Mouse (Mus musculus) left cerebral cortex, postnatal 36 days (tissue): Measurements from ENCODE around the gene Cdh20. TPM values are rescaled to one million over a fixed set of nuclear protein-coding genes. Genes with fewer than 3 reads are reported as not detected.
A peak's percentile ranks its signal among the peaks of the same experiment; 100 is the strongest.
"Not testable (repeated sequence)": the region's sequence is repeated elsewhere in the genome, so short reads cannot be mapped to it uniquely, and the experiment has no call there.

Experiments used
- DNase-seq, 2 experiments: peaks; one replicate each; pipeline ENCODE4 v3.0.0; 2021 to 2022; ENCODE audit warnings: low spot score in 2 of 2, mixed read lengths in 1 of 2
- intact Hi-C: fragments of 180-260 bp; cut with DNase I; formaldehyde crosslinking; loops from one replicate; pipeline ENCODE4 v1.15.1; 2025
- total RNA-seq, 2 experiments: library from RNA; stranded (reverse); gene quantifications; 2 replicates each; pipeline ENCODE4 v1.2.3; 2021

Gene Cdh20
- total RNA-seq, 2 experiments from 2014 or later = 17.8 to 22.5 TPM

DNA sequence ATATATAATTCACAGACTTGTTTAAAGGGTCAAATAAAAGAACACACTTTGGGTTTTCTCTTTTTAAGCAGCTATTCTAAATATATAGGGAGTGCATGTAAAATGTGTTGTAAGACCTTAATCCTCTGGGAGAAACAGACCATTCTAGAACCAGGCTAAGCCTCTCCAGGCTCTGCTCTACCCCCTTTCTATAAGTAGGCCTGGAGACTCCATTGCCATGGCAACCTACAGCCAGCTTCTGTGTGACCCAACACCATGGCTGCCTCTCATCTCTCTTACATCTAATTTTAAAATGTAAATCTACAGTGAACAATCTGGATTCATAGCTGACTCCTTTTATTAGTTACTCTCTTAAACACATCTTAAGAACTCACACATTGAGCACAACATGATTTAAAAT lies 133.5 kb downstream of the Cdh20 start:
- intact Hi-C loops = loop anchor here (10.0 kb wide), 1 partner anchor 137 kb away; the partner anchor contains the start of gene Cdh20
- DNase-seq = no peak

DNA sequence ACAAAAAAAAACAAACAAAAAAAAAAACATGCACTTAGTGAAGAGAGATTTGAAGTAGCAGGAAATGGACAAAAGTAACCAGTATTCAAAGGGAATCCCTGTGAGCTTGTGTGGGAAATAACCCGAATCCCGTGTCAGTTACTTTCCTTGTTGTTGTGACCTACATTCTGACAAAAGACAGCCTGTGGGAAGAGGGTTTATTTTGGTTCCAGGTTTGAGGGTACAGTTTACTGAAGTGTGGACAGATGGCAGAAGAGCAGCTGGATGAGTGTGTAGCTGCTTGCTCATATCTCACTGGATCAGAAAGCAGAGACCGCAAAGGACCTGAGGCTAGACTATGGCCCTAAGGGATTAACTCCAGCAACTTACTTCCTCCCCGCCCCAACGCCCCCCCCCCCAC lies 135.1 kb downstream of the Cdh20 start:
- intact Hi-C loops = loop anchor here (10.0 kb wide), 1 partner anchor 139 kb away; the partner anchor contains the start of gene Cdh20
- no peak for DNase-seq

DNA sequence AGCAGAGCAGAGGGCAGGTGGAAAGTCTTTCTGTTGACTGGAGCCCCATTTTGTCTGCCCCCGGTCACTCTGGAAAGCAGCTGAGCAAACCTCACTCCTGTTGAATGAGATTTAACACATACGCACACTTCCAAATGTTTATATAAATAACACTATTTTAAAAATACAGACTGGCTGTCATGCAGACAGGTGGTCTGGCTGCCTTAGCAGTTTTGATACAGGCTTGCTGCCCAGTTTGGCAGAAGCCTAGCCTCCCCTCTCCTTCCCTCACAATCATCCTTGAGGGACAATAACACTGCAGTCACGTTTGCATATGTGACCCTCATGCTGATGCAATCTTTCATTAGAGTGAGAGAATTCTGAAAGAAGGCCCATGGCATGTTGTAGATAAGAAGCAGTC lies 144.1 kb downstream of the Cdh20 start:
- no peak for DNase-seq
- intact Hi-C loops = no loop called here

GRCm38 (mm10) chr1:104916507-104916906 lies 148.2 kb downstream of the Cdh20 start:
- intact Hi-C loops = no loop called here
- no peak for DNase-seq

GRCm38 (mm10) chr1:104917307-104917836 lies 149.0 kb downstream of the Cdh20 start:
- intact Hi-C loops = no loop called here
- DNase-seq = no peak

- no peak for DNase-seq
- intact Hi-C loops = no loop called here
Measured at GRCm38 (mm10) chr1:104933051-104933450, 164.7 kb downstream of the Cdh20 start.

DNA sequence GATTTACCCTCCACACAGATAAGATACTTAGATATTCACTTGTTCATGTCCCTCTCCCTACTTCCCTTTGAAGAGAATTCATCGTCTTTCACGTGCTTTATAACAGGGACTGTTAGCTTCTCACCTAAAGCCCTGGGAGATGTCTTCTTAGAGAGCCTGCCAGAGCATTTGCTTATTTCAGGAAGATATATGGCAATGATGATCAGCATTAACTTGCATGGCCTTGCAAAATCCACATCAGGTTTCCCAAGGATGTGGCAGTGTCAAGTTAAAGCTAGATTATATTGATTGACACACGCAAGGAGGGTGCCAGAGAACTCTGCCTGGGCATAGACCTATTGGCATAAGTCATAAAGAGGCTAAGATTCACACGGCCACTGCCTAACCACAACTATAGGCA lies 168.6 kb downstream of the Cdh20 start:
- intact Hi-C loops = no loop called here
- no peak for DNase-seq

GRCm38 (mm10) chr1:104939156-104939555 lies 170.8 kb downstream of the Cdh20 start:
- DNase-seq = no peak
- intact Hi-C loops = no loop called here

GRCm38 (mm10) chr1:104944470-104945109 lies 176.3 kb downstream of the Cdh20 start:
- intact Hi-C loops = loop anchor here (5.0 to 10.0 kb wide), 3 partner anchors 177 to 957 kb away; partner anchors contain the start of gene Cdh20
- peak; percentile 26 to 44 for DNase-seq

DNA sequence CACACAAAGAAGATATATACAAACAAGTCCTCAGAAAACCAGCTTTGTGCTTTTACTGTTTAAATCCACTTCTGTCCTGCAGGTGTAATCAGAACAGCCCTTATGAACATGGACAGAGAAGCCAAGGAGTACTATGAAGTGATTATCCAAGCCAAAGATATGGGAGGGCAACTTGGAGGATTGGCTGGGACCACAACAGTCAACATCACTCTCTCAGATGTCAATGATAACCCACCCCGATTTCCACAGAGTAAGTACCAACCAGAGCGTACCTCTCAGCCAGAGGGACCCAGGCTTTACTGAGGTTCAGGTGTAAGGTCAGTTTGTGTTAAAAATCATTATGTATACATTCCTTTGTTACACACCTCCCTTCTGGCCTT lies 176.8 kb downstream of the Cdh20 start:
- DNase-seq = no peak

DNA sequence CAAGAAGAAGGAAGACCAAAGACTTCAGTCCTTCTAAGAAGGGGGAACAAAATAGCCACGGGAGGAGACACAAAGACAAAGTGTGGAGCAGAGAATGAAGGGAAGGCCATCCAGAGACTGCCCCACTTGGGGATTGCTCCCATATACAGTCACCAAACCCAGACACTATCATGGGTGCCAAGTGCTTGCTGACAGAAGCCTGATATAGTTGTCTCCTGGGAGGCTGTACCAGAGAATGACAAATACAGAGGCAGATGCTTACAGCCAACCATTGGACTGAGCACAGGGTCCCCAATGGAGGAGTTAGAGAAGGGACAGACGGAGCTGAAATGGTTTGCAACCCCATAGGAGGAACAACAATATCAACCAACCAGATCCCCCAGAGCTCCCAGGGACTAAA lies 181.3 kb downstream of the Cdh20 start:
- not testable (repeated sequence) for DNase-seq
- intact Hi-C loops = loop anchor here (10.0 kb wide), 1 partner anchor 325 kb away; no protein-coding TSS in a partner anchor

More for the DNA sequence above, 176.8 kb downstream of the Cdh20 start:
- intact Hi-C loops = loop anchor here (10.0 kb wide), 1 partner anchor 320 kb away; no protein-coding TSS in a partner anchor

- no peak for DNase-seq
- intact Hi-C loops = no loop called here
Measured at GRCm38 (mm10) chr1:104957046-104957445, 188.7 kb downstream of the Cdh20 start.

GRCm38 (mm10) chr1:104961670-104962069 lies 193.3 kb downstream of the Cdh20 start:
- no peak for DNase-seq
- intact Hi-C loops = no loop called here

DNA sequence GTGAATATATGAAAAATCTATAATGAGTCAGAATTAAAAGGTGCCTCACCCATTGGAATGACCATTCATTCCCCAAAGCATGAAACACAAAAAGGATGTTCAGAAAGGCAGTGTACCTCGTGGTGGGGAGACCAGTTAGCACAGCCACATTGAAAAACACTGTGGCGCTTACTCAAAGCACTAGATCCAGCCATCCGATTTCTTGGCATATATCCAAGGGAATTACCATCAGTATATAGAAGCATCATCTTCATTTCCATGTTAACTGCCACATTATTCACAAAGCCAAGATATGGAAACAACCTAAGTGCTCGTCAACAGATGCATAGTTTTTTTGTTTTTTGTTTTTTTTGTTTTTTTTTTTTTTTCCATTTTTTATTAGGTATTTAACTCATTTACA lies 193.9 kb downstream of the Cdh20 start:
- intact Hi-C loops = no loop called here

GRCm38 (mm10) chr1:104979068-104979467 lies 210.7 kb downstream of the Cdh20 start:
- intact Hi-C loops = loop anchor here (10.0 kb wide), 1 partner anchor 994 kb away; no protein-coding TSS in a partner anchor
- no peak for DNase-seq

More for the DNA sequence above, 193.9 kb downstream of the Cdh20 start:
- no peak for DNase-seq

GRCm38 (mm10) chr1:104980273-104980672 lies 211.9 kb downstream of the Cdh20 start:
- no peak for DNase-seq
- intact Hi-C loops = loop anchor here (2.0 to 10.0 kb wide), 2 partner anchors 465 to 1181 kb away; no protein-coding TSS in a partner anchor

DNA sequence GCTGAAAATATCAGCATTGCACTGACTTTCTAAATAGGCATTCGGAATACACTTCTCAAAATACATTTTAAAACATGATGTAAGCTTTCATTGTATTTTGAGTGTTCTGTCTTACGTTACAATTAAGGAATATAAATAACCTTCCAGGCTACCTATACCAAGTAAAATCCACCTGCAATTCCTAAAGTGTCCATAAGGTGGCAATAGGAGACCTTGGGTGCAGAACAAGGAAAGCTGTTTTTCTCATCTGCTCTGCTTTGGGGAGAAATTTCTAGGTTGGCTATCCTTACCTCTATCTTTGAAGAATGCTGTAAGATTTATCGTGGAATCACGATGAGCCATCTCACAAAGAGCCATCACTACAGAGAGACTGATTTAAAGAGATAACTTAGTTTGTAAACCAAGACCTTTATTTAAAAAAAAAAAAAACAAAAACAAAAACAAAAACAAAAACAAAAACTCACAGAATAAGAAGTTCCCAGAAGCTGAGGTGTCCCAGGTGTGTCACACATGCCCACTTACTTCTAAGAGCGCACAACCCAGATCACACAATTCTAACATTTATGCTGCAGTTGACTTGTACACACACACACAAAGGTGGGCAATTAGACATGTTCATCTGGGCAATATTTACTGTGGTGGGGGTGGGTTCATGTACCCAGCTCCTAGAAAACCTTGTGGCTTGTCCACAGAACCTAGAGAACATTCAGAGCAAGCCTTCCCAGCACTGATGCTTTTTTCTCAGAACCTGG lies 218.1 kb downstream of the Cdh20 start:
- intact Hi-C loops = loop anchor here (1.0 to 10.0 kb wide), 2 partner anchors 458 to 644 kb away; no protein-coding TSS in a partner anchor
- no peak for DNase-seq

DNA sequence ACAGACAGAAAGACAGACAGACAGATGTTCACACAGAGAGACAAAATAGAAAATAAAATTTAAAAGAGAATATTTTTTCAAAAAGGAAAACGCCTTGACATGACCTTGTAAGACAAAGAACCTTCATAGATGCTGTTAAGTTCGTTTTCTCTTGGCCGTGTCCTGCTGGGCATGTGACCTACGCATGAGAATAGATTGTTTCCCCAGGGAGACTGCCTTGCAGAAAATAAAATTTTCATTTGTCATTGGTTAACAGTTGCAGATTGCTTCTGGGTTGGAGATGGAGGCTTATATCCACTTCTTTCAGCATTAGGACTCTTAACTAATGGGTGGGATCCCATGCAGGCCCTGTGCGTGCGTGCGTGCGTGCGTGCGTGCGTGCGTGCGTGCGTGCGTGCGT lies 219.2 kb downstream of the Cdh20 start:
- DNase-seq = no peak
- intact Hi-C loops = loop anchor here (10.0 kb wide), 1 partner anchor 457 kb away; no protein-coding TSS in a partner anchor

DNA sequence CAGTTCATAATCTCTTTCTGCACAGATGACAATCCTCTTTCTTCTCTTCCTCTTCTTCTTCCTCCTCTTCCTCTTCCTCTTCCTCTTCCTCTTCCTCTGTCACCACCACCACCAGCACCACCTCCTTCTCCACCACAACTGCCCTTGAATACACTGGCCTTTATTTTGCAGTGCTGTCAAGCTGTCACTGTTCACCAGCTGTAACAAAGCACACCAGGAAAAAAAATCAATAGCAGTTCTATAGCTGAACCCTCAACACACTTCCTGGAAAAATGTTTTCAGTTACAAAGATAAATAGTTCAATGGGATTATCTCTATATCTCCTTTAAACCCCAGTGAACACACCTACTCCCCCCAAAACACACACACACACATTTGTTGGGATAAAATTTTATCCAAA lies 224.1 kb downstream of the Cdh20 start:
- intact Hi-C loops = no loop called here
- DNase-seq = no peak

- no peak for DNase-seq
- intact Hi-C loops = no loop called here
Measured at GRCm38 (mm10) chr1:104993905-104994611, 225.7 kb downstream of the Cdh20 start.
